Mouse (Mus musculus) left cerebral cortex, adult 11 months (tissue): Measurements from ENCODE around the gene Spen.

Experiments used
- DNase-seq: peaks from one replicate; pipeline ENCODE4 v3.0.0; 2022; ENCODE audit warnings: low spot score

Spen gene

DNA sequence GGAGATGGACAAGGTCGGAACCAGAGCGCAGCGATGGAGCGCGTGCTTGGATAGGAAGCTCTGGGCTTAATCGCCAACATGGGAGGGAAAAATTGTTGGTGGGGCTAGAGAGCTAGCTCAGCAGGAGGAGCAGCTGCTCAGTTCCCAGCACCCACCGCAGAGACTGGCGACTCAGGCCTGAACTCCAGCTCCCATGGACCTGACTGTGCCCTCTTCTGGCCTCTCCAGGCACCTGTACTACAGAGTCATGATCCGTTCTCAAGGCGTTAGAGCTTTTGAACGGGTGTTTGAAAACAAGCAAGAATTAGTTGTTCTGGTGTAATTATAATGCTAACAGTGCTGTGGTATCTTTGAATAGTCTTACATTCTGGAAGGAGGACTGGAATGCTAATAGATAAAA, 9.5 kb downstream of the Spen start:
- no peak for DNase-seq

DNA sequence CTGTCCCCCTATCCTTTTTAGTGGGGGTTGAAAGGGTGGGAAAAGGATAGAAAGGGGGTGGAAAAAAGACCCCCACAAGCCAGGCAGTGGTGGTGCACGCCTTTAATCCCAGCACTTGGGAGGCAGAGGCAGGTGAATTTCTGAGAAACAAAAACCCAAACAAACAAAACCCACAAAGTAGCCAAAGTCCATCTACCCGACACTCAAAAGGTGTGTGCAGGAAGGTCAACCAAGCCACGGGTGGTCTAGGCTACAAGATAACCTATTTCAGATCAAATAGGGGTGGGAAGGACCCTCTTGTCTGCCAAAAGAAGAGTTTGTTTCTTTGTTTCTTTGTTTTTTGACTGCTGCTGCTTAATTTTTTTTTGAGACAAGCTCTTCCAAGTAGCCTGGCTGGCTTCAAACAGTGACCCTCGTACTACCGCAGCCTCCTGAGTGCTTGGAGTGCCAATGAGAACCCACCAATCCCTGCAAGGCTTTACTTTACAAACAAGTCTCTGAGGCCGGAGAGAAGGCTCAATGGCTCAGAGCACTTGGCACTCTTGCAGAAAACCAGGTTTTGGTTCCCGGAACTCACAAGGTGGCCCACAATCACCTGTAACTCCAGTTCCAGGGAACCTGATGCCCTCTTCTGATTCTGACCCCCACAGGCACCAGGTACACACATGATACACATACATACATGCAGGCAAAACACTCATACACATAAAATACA, 11.3 kb downstream of the Spen start:
- no peak for DNase-seq

DNA sequence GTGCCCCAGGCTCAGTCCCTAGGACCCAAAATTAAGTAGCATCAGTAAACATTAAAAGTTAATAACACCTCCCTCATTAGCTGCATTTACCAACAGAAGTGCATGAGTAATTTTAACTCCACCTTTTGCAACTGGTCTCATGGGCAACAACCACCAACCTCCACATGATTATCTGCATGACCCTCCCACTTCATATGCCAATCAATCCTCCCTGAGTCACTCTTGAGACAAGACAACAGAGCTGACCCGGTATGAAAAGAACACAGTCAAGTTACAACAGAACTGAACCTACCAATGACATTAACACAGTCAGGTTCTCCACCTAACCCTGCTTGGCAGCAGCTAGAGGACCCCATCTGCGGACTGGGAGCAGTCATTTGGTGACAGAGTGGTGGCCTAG, 12.5 kb downstream of the Spen start:
- DNase-seq = no peak

DNA sequence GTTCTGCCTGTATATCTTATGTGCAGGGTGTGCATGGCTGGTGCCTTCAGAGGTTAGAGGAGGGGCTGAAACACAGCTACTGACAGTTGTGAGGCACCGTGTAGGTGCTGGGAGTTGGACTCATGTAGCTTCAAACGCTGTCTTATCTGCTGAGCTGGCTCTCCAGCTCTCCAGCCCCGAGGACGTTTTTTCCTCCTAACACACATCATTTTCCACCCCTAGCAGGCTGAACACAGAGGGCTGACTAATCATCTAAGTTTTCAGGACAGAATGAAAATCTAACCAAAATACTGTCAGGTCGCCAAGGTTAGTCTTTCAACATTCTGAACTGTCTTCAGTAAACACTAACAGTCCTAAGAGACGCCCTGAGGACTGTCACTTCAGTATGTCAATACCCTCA, 13.7 kb downstream of the Spen start:
- DNase-seq = no peak

DNA sequence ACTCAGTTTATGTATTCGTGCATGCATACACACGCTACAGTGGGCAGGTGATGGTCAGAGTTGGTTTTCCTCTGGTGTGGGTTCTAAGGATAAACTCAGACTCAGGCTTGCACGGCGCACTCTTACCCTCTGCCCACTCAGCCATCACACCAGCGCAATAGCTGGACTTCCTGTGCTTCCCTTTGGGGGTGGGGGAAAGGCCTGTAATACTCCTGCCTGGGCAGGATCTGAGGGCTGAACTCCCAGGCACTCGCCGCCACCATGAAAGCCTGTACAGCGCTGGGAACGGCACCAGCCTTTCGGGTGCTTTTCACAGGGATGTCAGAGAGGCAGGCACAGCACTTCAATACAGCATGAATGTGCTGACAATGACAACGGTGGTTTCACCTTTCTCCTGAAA, 15.3 kb downstream of the Spen start:
- DNase-seq = no peak

DNA sequence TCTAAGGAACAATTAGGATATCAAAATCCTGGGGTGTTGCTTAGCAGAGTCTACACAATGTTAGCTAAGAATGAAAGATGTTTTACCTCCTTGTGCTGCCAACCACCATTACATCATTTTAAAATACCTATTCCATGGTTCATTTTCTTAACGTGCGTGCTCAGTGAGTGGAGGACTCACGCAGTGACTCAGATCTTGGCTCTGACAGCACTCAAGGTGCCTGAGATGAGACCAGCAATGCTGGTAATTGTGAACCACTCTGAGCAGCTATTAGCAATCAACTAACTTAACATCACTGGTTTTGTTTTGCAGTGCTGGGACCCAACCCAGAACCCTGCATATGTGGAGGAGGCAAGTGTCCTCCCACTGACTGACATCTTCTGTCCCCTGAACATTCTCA, 20.0 kb downstream of the Spen start:
- no peak for DNase-seq

DNA sequence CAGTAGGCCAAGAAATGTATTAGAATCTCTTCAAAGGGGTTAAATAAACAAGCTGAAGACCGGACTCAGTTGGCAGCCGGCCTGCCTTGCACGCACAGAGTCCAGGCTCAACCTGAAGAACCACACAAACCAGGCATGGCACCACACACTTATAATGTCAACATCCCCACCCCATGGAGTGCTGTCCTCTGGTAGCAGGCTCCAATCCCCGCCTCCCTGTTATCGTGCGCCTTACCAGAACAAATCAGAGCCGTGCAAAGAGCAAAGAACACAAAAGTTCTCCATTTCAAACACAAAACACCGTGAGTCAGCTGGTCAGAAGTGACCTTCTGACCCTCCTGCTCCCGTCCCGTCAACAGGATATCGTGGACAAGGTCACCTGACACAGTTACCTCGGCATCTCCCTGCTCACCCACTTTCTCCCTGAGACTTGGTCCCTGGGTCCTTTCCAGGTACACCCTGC, 24.2 kb downstream of the Spen start:
- DNase-seq = no peak

DNA sequence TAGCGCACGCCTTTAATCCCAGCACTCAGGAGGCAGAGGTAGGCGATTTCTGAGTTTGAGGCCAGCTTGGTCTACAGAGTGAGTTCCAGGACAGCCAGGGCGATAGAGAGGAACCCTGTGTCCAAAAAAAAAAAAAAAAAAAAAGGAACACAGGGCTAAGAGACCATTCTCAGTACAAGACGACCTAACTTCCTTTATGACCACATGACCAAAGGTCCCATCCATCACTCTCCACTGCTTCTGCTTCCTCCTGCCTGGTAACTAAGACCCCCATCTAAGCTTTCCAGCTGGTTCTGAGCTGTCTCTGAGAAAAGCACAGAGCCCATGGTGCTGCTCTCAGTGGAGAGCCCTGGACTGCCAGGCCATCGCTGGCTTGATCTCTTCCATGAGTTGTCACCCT, 26.3 kb downstream of the Spen start:
- no peak for DNase-seq

DNA sequence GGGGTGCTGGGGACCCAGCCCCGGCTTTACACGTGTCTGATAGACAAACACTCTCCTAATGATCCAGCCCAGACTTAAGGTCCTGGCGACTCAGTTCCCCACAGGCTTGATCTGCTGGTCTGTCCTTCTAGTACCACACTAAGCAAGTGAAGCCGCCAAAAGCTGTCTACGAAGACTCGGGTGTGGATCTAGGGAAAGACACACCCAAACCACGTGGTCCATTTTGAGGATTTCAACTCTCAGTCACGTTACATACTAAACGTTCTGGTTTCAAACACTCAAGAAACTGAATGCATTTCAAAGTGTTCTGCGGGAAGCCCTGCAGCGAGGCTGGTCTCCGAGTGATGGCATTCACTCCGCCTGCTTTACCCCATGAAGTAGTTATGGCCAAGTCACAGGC, 27.9 kb downstream of the Spen start:
- no peak for DNase-seq

DNA sequence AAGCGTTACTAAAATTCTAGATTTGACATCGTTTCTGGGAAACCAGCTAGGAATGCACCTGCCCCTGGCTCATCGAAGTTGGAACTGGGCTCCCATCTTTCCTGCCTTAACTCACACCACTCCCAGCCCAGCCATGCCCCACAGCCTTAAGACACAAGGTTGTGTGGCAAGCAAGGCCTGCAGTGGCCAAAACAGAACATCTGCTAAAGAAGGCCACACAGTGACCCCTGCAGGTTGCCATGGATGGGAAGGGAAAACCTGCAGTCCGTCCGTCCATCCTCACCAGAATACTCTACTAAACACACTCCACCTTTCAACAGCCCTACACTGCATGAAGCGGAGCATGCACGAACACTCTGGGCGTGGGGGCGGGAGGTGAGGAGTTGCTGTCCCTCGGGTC, 31.5 kb downstream of the Spen start:
- DNase-seq = no peak

DNA sequence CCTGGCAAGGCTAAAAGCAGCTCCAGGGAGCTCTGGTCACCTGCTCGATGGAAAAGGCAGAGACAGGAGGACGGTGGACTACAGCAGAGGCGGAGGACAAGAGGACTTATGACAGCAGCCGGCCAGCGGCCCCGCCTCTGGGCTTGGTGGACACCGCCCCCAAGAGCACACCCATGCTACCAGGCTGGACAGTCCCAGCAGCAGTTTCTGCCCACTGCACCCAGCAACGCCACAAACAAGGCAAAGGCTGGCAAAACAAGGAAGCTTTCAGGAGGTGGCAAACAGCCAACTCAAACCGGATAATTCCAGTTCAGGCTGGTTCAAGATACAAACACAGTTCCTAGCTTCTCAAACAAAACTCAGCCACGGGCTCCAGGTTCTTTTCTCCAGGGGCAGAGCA, 32.0 kb downstream of the Spen start:
- DNase-seq = peak; percentile 59

DNA sequence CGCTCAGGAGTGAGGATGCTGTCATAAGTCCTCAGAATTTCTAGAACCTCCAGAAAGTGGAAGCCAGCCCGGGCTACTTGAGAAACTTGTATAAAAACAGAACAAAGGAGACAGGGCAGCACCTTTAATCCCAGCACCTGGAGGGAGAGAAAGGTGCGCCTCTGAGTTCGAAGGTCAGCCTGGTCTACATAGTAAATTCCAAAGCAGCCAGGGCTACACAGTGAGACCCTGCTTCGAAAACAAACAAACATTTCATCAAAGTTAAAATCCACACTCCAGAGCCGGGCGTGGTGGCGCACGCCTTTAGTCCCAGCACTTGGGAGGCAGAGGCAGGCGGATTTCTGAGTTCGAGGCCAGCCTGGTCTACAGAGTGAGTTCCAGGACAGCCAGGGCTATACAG, 32.6 kb downstream of the Spen start:
- DNase-seq = no peak

DNA sequence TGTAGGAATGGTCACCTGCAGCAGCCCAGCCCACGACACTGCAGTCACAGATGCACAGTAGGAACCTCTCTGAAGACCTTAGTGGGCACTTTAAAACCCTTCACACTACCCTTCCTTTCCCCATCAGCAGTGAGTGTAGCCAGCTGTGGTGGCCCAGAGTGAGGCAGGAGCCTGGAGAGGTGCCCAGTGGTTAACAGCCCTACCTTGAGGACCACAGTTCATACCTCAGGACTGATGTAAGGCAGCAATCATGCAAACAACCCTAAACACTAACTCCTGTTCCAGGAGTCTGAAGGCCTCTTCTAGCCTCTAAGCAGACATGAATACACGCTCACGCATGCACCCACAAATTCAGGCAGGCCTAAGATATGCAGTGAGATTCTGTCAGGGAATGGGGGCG, 33.9 kb downstream of the Spen start:
- DNase-seq = no peak

DNA sequence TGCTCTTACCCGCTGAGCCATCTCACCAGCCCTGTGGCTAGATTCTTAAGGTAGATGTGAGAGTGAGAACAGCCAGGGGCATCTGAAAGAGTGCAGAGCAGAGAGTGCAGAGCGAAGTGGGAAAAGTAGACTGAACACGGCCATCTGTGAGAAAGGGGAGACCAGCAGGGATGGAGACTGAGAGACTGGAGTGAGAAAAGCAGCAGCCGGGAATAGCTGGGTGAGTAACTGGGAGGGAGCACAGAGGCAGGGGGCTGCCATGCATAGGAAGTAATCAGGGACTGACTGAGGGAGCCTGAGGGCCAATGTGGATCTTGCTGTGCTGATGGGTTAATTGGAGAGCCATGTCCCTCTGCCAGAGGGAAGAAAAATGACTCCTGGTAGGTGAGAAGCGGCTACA, 35.7 kb downstream of the Spen start:
- no peak for DNase-seq

DNA sequence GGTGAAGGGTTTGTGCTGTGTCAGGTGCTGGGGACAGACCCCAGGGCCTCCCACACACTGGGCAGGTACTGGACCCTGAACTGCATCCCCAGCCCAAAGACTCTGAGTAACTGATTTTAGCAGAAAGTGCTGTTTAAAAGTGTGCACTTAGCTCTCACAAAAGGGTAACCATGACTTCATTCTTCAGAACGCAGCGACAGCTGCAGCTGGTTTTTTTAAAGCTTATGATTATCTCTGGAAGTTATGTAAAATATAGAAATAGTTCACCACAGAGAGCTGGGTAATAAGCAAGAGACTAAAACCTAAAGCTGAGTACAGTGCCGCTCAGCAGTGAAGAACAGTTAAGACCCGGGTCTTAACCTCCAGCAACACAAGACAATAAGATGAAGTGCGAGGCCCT, 37.3 kb downstream of the Spen start:
- peak; percentile 28 for DNase-seq

DNA sequence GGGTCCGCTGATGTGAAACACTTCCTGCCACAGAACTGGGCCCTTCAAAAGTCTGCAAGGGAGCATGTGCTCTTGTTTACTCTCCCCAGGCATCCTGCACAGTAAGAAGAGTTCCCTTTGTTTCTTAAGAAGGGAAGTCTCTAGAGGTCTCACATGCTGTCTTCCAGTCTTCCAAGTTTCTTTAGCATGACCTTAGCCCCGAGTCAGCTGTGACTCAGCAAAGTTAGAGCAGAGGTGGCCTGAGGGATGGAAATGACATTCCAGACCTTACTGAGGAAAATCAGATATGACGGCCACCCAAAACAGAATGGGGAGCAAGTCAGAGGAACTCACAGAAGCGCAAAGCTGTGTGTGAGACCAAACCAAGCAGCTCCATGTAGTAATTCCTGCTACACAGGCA, 37.8 kb downstream of the Spen start:
- no peak for DNase-seq

DNA sequence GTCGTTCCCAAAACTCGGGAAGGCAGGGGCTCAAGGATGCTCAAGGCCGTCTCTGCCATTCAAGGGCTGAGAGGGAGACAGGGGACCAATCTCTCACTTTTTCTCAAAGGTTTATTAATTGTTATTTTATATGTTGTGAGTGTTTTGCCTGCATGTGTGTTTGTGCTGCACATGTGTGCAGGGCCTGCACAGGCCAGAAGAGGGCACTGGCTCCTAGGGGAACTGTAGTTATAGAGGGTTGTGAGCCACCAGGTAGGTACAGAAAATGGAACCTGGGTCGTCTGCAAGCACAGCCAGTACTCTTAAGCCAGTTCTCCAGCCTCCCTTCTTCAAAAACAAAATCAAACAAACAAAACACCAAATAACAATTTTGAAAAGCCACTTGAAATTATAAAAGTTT, 49.7 kb downstream of the Spen start:
- no peak for DNase-seq

DNA sequence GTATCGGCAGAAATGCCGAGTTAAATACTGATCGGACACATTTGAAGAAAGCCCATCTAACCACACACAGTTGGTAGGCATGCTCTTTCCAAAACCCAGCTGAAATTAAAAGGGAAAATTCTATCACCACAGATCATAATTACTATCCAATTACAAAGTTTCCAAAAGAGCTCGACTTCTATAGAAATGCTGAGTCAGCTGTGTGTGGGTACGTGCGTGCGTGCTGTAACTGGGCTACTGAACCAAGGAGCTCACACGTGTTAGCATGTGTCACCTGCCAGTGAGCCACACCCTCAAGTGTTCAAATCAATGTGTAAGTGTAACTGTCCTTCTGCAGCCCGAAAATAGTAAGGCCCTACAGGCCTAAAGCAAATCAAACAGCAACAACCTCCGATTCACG, 50.8 kb downstream of the Spen start:
- no peak for DNase-seq

DNA sequence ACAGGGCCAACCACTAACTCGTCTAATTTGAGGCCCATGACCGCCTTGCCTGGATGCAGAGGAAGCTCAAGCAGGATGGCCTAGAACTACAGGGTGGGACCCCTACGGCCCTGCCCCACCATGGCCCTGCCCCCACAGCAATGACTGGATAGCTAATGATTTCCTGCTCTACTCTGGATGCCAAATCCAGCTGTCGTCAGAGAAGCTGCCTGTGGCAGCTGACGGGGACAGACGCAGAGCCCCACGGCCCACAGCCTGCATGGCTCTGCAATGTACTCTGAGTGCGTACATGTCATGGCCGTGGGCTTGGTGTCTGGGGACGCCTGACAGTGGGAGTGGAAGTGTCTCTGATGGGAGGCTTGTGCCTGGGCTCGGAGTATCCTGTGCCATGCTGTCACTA, 54.3 kb downstream of the Spen start:
- DNase-seq = no peak

DNA sequence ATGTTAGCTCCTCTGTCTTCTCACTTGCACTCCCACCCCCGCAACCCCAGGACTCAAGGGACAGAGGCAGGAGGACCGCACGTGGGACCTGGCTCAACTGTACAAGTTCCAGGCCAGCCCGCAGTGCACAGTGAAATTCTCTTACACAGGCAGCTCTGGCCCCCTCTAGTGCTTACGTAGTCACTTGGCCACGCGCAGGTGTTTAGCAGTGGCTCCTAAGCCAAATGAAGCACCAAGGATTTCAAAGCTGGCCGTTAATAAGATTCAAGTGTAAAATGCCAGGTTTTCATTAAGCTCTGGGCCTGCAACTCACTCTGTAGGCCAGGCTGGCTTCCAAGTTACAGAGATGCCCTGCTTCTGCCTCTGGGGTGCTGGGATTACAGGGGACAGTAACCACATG, 59.0 kb downstream of the Spen start:
- no peak for DNase-seq

DNA sequence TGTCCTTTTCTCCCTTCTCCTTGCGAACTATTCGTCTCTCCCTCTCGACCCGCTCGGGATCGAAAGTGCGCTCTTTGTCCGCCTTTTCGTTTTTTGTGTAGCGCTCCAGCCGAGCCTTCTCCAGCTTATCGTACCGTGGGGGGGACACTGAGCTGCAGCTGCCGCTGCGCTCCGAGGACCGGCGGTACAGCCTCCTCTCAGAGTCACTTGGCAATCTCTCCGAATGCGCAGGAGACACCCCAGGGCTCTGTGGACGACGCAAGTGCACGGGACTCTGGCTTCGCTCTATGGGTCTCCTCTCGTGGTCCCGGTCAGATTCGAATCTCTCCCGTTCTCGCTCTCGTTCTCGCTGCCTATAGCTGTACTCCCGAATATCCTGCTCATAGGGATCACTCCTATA, 59.6 kb downstream of the Spen start:
- DNase-seq = no peak

DNA sequence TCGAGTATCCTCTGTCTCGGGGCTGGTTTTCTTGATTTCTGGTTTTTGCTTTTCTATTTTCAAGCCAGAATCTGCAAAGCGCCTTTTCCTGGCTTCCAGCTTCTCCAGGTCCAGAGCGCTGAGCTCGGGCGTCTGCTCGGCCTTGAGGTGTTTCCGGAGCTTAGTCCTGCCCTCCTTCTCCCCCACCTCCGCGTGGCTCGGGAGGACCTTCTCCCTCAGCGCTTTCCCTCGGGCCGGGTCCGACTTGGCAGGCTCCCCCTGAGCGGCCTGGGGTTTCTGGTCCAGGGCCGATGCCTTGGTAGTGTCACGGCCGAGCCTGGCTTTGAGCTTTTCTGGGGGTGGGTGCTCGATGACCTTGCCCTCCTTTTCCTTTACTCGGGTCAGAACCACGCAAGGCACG, 60.2 kb downstream of the Spen start:
- DNase-seq = no peak

DNA sequence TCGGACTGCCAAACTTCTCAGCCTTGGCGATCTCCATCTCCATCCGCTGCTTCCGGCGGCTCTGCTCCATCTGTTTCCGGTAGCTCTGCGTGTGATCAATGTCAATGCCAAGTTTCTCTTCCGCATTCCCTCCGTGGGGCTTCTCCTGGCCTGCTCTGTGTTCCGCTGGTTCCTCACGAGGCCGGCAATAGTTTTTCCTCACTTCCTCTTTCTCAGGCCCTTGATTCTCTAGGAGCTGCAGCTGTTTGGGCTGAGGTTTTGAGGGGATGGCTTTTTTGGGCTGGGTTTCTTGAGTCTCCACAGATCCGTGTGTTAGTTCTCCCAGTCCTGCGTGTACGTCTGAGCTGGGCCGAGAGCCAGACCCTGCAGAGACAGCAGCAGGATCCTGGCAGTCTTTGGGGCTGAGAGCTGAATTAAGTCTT, 60.7 kb downstream of the Spen start:
- DNase-seq = peak; percentile 38

DNA sequence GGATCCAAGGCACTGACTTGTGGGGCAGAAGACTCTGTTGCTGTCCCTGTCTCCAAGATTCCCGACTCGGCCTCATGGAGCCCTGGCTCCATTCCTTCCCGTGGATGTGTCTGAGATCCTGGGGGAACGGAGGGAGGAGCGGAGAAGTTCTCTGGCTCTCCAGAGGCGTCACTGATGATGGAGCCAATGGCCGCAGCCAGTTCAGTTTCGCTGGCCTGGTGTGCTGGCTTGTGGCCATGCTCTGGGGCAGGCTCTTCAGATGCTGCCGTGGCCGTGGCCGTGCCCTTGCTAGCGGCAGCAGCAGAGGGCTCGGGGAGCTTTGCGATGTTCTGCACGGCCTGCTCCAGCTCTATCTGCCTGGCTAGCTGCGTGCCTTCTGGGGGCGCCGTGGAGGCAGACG, 64.0 kb downstream of the Spen start:
- no peak for DNase-seq
